Mouse (Mus musculus): ENCODE measurements around the gene Mrap.

Gene Mrap

DNA sequence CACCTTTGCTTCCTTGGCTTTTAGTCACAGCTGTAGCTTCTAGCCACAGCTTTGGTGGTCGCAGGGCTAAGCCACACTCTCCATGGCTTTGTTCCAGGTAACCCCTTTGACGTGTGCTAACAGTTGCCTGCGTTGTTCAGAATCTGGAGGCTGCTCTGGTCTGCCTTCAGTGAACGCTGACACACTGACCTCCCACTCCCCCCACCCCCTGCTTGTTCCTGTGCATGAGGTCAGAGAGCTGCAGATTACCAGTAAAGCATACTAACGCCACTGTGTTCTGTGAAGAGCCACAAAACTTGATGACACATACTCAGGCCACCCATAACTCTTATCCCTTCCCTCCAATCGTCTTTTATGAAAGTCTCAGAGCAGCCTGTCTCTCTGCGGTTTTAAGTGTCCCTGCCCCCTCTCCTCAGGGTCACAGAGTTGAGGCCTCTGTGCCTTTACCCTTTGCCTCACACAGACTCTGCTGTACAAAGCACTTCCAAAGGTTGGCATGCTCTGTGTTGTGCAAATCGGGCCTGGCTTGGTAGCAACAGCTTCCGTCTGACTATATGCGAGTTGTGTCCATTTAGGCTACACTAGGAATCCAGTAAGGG is 1.2 kb upstream of the Mrap start:
- in situ Hi-C loops (cut with MboI; ENCODE audit: low pct_unique_long_range_greater_than_20kb in 1 of 2, low sequenced_read_pairs in 2 of 2, unreplicated experiment in 1 of 2): no loop called here

DNA sequence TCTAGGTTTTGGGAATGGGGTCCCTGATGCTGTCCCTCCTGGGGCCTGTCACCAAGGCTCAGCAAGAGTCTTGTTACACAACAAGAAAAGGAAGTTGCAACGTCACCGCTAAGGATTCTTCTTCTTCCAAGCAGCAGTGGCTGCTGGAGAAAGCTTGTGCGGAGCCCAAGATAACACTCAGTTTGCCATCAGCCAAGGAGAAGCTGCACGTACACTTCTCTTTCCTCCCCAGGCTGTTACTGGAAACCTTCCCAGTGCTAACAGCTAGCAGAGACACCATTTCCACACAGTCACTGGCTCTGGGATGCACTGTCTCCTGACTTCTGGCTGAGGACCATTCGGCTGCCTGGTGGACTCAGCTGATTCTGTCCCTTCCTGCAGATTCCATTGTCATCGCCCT is 9.1 kb downstream of the Mrap start:
- in situ Hi-C loops (cut with MboI; ENCODE audit: low pct_unique_long_range_greater_than_20kb in 1 of 2, low sequenced_read_pairs in 2 of 2, unreplicated experiment in 1 of 2): no loop called here

DNA sequence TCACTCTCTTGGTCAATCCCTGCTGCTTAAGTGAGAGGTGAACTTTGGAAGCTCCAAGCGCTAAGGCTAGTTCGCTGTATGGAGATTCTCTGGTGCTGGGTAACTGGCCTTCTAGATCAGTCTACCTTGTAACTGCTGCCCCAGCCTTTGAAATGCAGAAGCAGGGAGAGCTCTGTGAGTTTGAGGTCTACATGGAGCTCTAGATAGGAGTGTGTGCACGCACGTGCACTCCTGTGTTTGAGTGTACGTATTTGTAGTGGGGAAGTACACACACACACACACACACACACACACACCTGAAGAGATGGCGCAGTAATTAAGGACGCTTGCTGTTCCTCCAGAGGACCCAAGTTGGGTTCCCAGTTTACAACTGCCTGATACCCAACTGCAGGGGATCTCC is 10.2 kb downstream of the Mrap start:
- in situ Hi-C loops (cut with MboI; ENCODE audit: low pct_unique_long_range_greater_than_20kb in 1 of 2, low sequenced_read_pairs in 2 of 2, unreplicated experiment in 1 of 2): no loop called here

DNA sequence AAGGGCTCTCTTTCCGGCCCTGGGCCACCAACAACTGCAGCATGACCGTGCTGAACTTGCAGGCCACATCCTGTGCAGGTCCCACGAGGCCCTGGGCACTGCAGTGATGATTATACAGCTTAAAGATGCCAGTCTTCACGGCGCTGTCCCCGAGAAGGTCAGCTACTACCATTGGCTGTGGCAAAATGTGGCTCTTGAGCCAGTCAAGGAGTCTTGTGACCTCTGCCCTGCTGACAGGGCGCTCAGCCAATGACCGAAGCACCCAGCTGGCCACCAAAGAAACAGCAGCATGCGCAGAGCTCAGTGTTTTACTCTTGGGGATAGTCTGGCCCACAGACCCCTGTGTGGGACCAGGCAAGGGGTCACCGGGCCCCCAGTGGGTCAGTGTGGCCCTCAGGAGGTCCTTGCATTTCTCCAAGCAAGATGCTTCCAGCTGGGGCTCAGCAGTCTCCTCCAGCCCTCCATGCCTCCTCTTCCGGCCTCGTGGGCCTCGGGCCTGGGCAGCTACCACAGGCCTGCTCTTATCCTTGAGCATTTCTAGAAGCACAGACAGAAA is 15.5 kb downstream of the Mrap start:
- in situ Hi-C loops (cut with MboI; ENCODE audit: low pct_unique_long_range_greater_than_20kb in 1 of 2, low sequenced_read_pairs in 2 of 2, unreplicated experiment in 1 of 2): no loop called here

DNA sequence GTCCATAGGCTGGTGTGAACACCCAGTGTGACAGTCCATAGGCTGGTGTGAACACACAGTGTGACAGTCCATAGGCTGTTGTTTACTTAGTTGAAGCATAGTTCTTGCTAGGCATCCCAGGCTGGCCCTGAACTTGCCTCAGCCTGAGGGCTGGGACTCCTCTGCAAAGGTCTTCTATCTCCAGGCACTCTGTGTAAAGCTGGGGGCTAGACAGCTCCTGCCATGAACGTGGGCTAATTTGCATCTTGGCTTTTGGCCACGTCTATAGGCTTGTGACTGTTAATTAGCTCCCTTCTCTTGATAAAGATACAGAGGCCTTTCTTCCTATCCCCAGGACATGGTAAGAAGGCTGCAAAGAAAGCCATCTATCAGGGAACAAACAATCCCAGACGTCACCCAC is 21.3 kb downstream of the Mrap start:
- in situ Hi-C loops (cut with MboI; ENCODE audit: low pct_unique_long_range_greater_than_20kb in 1 of 2, low sequenced_read_pairs in 2 of 2, unreplicated experiment in 1 of 2): no loop called here

- in situ Hi-C loops (cut with MboI; ENCODE audit: low pct_unique_long_range_greater_than_20kb in 1 of 2, low sequenced_read_pairs in 2 of 2, unreplicated experiment in 1 of 2): no loop called here
Measured at GRCm38 (mm10) chr16:90760515-90760914, 22.5 kb downstream of the Mrap start.

DNA sequence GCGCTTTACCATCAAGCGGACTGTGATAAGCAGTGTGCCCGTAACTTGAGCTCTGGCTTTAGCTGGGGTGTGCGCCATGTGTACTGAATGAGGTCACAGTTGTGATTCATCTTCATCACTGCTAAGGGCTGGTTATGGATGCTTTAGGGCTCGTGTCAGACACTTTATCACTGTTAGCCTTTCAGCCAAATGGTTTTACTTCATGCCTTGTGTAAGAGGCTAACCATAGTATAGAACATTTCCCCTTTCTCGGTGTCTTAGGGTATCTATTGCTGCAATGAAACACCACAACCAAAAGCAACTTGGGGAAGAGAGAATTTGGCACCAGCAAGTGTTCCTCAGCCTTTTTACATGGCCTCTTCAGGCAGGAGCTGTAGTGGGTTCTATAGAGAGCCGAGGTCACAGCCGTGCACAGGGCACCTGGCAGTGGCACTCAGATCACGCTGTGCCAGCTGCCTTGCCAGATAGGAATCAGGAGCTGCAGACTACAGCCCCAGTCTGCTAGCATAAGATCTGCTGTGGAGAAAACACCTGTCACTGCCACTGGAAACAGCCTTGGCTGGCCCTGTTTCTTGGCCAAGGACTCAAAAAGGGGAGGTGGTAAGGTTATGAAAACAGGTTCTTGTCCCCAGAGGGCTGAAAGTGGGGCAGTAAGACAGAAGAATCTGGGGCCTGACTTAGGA is 27.3 kb downstream of the Mrap start:
- in situ Hi-C loops (cut with MboI; ENCODE audit: low pct_unique_long_range_greater_than_20kb in 1 of 2, low sequenced_read_pairs in 2 of 2, unreplicated experiment in 1 of 2): no loop called here

GRCm38 (mm10) chr16:90766919-90767454 is 29.0 kb downstream of the Mrap start:
- in situ Hi-C loops (cut with MboI; ENCODE audit: low pct_unique_long_range_greater_than_20kb in 1 of 2, low sequenced_read_pairs in 2 of 2, unreplicated experiment in 1 of 2): no loop called here

DNA sequence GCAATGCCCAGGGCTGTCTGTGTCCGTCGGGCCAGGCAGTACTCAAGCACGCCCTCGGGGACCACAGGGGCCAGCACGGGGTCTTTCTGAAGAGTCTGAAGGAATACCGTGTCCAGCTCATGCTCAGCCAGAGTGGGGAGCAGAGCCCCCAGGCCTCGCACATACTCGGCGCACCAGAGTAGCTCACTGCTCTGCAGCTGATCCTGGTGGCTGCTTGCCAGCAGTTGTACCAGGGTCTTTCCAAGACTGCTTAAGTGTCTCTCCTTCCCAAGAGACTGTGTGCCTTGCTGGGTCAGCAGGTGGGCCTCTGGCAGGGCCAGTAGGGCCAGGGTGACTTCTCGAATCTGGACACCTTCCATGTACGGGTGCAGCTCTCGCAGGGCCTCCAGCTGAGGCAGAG is 36.2 kb downstream of the Mrap start:
- in situ Hi-C loops (cut with MboI; ENCODE audit: low pct_unique_long_range_greater_than_20kb in 1 of 2, low sequenced_read_pairs in 2 of 2, unreplicated experiment in 1 of 2): no loop called here

DNA sequence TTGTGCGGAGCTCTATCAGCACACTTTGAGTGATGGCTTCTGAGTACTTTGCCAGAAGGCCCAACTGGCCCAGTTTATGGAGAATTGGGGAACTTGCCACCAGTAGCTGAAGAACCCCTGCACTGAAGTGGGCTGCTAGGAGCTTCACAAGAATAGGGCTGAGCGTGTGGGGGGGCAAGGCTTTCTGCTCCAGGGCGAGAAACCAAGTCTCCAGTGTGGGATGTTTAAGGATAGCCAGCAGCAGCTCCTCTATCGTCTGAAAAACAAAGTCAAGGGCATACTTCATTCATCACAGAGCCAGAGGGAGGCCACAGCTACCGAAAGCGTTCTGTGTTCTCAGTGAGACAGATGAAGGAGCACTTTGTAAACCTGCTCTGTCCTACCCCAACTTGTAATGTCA is 36.6 kb downstream of the Mrap start:
- in situ Hi-C loops (cut with MboI; ENCODE audit: low pct_unique_long_range_greater_than_20kb in 1 of 2, low sequenced_read_pairs in 2 of 2, unreplicated experiment in 1 of 2): no loop called here

- in situ Hi-C loops (cut with MboI; ENCODE audit: low pct_unique_long_range_greater_than_20kb in 1 of 2, low sequenced_read_pairs in 2 of 2, unreplicated experiment in 1 of 2): no loop called here
Measured at GRCm38 (mm10) chr16:90775946-90776520, 38.0 kb downstream of the Mrap start.

DNA sequence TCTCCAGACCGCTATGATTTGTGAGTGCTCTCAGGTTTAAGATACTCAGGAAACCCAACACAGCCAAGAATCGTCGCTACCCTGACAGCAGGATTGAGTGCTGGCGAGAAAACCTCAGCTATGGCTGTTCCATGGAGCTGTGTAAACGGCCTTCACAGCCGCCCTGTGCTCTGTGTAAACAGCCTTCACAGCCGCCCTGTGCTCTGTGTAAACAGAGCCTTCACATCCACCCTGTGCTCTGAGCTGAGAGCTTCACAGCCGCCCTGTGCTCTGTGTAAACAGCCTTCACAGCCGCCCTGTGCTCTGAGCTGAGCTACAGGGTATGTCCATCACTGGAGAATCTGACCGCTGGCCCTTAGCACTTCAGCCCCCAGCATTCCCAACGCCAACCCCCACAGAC is 41.8 kb downstream of the Mrap start:
- in situ Hi-C loops (cut with MboI; ENCODE audit: low pct_unique_long_range_greater_than_20kb in 1 of 2, low sequenced_read_pairs in 2 of 2, unreplicated experiment in 1 of 2): no loop called here

DNA sequence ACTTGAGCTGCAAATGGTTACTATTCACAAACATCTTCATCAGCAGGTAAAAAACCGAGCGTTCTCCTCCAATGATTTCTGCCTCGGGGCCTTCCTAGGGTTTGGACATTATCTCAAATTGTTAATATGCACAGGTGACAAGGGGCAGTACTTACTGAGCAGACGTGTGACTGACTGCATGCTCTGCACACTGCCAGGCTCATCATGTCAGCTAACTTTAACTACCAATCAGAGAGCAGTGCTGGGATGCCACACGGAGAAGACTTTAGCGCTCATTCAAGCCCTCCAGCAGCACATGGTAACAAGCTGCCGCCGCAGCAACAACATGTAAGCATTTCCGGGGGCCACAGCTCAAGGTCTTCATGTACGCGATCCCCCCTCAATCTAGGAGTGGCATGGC is 45.3 kb downstream of the Mrap start:
- in situ Hi-C loops (cut with MboI; ENCODE audit: low pct_unique_long_range_greater_than_20kb in 1 of 2, low sequenced_read_pairs in 2 of 2, unreplicated experiment in 1 of 2): no loop called here

- in situ Hi-C loops (cut with MboI; ENCODE audit: low pct_unique_long_range_greater_than_20kb in 1 of 2, low sequenced_read_pairs in 2 of 2, unreplicated experiment in 1 of 2): no loop called here
Measured at GRCm38 (mm10) chr16:90785257-90785656, 47.2 kb downstream of the Mrap start.

- in situ Hi-C loops (cut with MboI; ENCODE audit: low pct_unique_long_range_greater_than_20kb in 1 of 2, low sequenced_read_pairs in 2 of 2, unreplicated experiment in 1 of 2): no loop called here
Measured at GRCm38 (mm10) chr16:90788580-90788979, 50.6 kb downstream of the Mrap start.

DNA sequence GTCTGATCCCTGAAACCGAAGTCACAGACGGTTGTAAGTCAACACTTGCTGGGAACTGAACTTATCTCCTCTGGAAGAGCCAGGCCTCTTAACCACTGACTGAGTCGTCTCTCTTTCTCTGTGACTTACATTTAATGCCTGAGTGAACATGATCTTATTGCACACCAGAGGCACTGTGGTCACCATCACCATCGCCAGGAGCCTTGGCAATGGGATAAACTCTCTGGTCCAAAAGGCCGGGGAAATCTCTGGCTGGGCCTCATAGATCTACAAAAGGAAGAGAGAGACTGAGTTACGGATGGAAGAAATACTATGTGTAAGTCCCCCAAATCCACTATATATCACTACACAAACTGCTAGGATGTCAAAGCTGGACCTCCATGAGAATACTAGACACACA is 52.9 kb downstream of the Mrap start:
- in situ Hi-C loops (cut with MboI; ENCODE audit: low pct_unique_long_range_greater_than_20kb in 1 of 2, low sequenced_read_pairs in 2 of 2, unreplicated experiment in 1 of 2): no loop called here

- in situ Hi-C loops (cut with MboI; ENCODE audit: low pct_unique_long_range_greater_than_20kb in 1 of 2, low sequenced_read_pairs in 2 of 2, unreplicated experiment in 1 of 2): no loop called here
Measured at GRCm38 (mm10) chr16:90792066-90792465, 54.1 kb downstream of the Mrap start.

DNA sequence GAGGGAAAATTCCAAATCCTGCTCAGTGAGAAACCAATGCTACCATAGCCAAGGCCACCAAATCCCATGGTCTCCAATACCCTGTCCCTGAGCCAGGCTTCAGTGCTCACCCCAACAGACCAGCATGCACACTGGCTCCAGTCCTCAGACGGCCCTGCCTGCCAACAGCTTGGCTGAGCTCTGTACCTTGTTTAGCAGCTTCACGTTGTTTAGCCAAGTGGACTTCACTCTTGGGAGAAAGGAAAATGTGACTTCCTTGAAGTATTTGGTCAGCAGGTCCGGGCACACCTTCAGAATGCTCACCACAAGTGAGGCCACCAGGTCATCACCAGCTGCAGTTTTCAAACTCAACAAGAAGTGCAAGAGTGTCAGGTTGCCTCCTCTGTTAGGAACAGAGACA is 54.5 kb downstream of the Mrap start:
- in situ Hi-C loops (cut with MboI; ENCODE audit: low pct_unique_long_range_greater_than_20kb in 1 of 2, low sequenced_read_pairs in 2 of 2, unreplicated experiment in 1 of 2): no loop called here

GRCm38 (mm10) chr16:90794708-90795107 is 56.7 kb downstream of the Mrap start:
- in situ Hi-C loops (cut with MboI; ENCODE audit: low pct_unique_long_range_greater_than_20kb in 1 of 2, low sequenced_read_pairs in 2 of 2, unreplicated experiment in 1 of 2): no loop called here

DNA sequence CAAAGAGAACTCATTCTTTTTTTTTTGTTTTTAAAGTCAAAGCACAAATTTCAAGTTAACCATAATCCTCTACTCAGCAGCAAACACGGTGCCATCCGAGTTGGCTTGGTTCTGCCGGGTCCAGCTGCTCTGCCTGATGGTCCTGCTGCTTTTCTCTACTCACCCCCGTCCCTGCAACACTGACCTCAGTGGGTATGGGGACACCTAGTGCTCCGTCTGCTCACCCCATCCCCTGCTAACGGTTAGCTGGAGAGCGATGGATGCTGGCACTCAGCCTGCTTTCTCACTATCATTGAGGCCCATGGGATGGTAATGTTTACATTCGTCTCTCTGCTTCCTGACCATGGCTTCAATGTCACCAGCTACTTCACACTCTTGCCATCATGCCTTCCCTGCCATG is 60.4 kb downstream of the Mrap start:
- in situ Hi-C loops (cut with MboI; ENCODE audit: low pct_unique_long_range_greater_than_20kb in 1 of 2, low sequenced_read_pairs in 2 of 2, unreplicated experiment in 1 of 2): no loop called here

All from mouse embryonic stem cell (cell line).